Mouse (Mus musculus): ENCODE data around the gene 1700021F05Rik.

DNA sequence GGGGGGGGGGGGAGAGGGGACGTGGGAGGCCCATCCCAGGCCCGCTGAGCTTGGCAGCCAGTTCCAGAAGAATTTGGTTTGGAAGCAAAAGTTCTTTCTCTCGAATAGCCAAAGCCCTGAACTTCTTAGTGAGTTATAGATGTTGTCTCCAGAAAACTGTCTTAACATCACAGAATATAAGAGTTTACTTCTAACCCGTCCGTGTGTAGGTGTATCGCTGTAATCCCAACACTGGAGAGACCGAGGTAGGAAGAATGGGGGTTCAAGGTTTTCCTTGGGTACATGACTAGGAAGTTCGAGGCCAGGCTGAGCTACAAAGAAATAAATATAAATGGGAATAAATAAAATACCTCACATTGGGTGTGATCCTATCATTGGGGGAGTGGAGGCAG lies 355 bp upstream of the 1700021F05Rik start:
- TF ChIP-seq POLR2A (IDR thresholded peaks at IDR 0.05; ENCODE audit: borderline replicate concordance, insufficient read depth, low read length) (no peak), CTCF (IDR thresholded peaks at IDR 0.05; ENCODE audit: borderline replicate concordance, insufficient read depth, low read depth, low read length) (no peak)
